Mouse (Mus musculus) hindbrain, embryonic 14.5 days (tissue): ENCODE data around the gene Bmp8b. TPM values are rescaled to one million over a fixed set of nuclear protein-coding genes. Genes with fewer than 3 reads are reported as not detected.
"Not testable (repeated sequence)": the region's sequence is repeated elsewhere in the genome, so short reads cannot be mapped to it uniquely, and the experiment has no call there.

Experiments used
- ATAC-seq: fragments of 200-750 bp; cut with Nextera tagmentation; 2 replicates; pipeline ENCODE4 v1.8.0; 2017; ENCODE audit warnings: moderate number of reproducible peaks, mild to moderate bottlenecking, moderate TSS enrichment, moderate library complexity; ENCODE audit not compliant: low FRiP score
- DNase-seq: peaks from one replicate; pipeline ENCODE4 v3.0.0-alpha.2; 2015; ENCODE audit warnings: low spot score
- H3K27ac ChIP-seq: fragments of 300-500 bp; sonication (generic); 2 replicates; pipeline ENCODE4 v1.5.1; 2014; ENCODE audit warnings: mild to moderate bottlenecking, moderate library complexity
- H3K27me3 ChIP-seq: fragments of 300-500 bp; sonication (generic); 2 replicates; pipeline ENCODE4 v1.6.1; 2014; ENCODE audit warnings: mild to moderate bottlenecking, low read length, mixed read lengths; ENCODE audit not compliant: control insufficient read depth, insufficient read depth
- H3K36me3 ChIP-seq: fragments of 300-500 bp; sonication (generic); replicated peaks from 2 replicates; pipeline ENCODE4 v1.6.1; 2014; ENCODE audit not compliant: control insufficient read depth, insufficient read depth
- H3K4me1 ChIP-seq: fragments of 300-500 bp; sonication (generic); replicated peaks from 2 replicates; pipeline ENCODE4 v1.6.1; 2014; ENCODE audit warnings: antibody characterized with exemption, low read length, mixed read lengths; ENCODE audit not compliant: control insufficient read depth, insufficient read depth
- H3K4me2 ChIP-seq: fragments of 300-500 bp; sonication (generic); replicated peaks from 2 replicates; pipeline ENCODE4 v1.6.1; 2014; ENCODE audit warnings: mild to moderate bottlenecking, moderate library complexity
- H3K4me3 ChIP-seq: fragments of 300-500 bp; sonication (generic); replicated peaks from 2 replicates; pipeline ENCODE4 v1.5.1; 2014; ENCODE audit warnings: mild to moderate bottlenecking, low read length
- H3K9ac ChIP-seq: fragments of 300-500 bp; sonication (generic); 2 replicates; pipeline ENCODE4 v1.6.1; 2014
- H3K9me3 ChIP-seq: fragments of 300-500 bp; sonication (generic); 2 replicates; pipeline ENCODE4 v1.6.1; 2016; ENCODE audit warnings: low read length; ENCODE audit not compliant: control insufficient read depth
- WGBS: fragments of 180-500 bp; shearing (Covaris S2); extraction: QIAGEN DNeasy Blood & Tissue Kit; methylation state at CpG from one replicate; pipeline ENCODE4 v1.1.7; 2014; 5-methylcytosine and 5-hydroxymethylcytosine counted together
- polyA plus RNA-seq: library from polyadenylated mRNA; unstranded; fragments of >200 nt; fragmentation: Nextera tagmentation; extraction: Ambion mirVana; gene quantifications from 2 replicates; pipeline ENCODE4 v1.2.1, GENCODE M21; 2014

The Bmp8b gene
- polyA plus RNA-seq, 1 experiment from 2014 or later: 0.59 TPM

DNA sequence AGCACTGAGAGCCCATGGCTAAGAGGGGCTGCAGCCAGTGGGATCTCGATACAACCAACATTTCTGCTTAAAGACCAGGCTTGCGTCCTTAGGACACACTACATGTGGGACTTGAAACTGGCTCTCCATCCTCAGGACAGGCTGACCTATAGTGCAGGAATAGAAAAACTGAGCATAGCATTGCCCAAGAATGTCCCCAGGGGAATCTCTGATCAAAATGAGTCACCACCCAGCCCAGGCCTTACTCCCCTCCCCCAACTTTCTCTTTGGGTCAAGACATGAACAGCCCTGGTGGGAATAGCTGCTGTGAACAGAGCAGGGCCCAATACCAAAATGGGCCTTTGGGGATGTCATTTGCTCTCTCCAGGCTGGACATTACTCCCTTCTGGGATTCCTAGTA is 1.9 kb downstream of the Bmp8b start:
- no peak overlapping the region for H3K27ac ChIP-seq
- peaks cover 35% of the 10 kb centered on the region for H3K27me3 ChIP-seq
- ATAC-seq: no peak
- no peak overlapping the region for H3K9ac ChIP-seq
- WGBS: 86% methylated on average over 2 of the region's 2 CpGs
- DNase-seq: no peak
- no peak overlapping the region for H3K4me3 ChIP-seq
- H3K4me1 ChIP-seq: peaks cover 7% of the 10 kb centered on the region; the same call in 1 of the 2 replicates
- H3K36me3 ChIP-seq: no peaks in the 10 kb centered on the region
- H3K9me3 ChIP-seq: no peaks in the 10 kb centered on the region
- H3K4me2 ChIP-seq: no peak overlapping the region

DNA sequence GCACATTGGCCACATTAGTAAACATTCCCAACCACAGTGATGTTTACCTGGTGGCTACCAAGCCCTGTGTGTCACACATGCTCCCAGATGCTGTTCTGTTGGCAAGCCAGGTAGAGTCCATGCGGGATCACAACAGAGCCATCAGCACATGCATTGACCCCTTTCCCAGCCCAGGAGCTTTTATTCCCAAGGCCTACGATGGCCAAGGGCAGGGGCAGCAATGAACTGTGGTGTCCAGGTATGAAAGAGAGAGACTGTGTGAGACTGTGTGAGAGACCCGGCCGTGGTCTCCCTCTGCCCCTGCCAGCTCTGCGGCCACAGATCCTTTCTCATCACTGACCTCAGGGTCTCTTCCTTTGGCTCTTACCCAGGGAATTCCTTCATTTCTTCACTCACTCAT is 3.1 kb downstream of the Bmp8b start:
- no peak for DNase-seq
- Histone ChIP-seq H3K4me3 (no peak overlapping the region), H3K27me3 (peaks cover 35% of the 10 kb centered on the region), H3K4me2 (no peak overlapping the region), H3K36me3 (no peaks in the 10 kb centered on the region), H3K9me3 (no peaks in the 10 kb centered on the region), H3K4me1 (peaks cover 7% of the 10 kb centered on the region; the same call in 1 of the 2 replicates), H3K9ac (no peak overlapping the region), H3K27ac (no peak overlapping the region)
- ATAC-seq: no peak
- 95% methylated on average over 5 of the region's 5 CpGs for WGBS

DNA sequence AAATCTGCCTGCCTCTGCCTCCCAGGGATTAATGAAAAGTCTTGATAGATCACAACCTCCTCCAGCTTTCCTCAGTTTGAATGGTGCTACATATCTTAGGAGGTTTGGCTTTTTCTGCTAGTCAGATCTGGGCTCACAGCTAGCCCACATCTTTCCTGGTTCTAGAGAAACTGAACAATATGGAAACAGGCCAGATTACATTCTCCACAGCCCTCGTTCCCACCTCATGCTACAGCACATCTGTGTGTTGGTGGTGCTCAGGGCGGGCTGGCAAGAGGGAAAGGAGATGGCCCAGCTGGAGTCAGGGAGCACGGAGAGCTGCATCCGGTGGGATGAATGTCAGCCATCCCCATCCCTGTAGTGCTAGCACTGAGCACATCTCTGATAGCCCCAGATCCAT is 5.8 kb downstream of the Bmp8b start:
- H3K4me2 ChIP-seq: no peak overlapping the region
- no peak for DNase-seq

DNA sequence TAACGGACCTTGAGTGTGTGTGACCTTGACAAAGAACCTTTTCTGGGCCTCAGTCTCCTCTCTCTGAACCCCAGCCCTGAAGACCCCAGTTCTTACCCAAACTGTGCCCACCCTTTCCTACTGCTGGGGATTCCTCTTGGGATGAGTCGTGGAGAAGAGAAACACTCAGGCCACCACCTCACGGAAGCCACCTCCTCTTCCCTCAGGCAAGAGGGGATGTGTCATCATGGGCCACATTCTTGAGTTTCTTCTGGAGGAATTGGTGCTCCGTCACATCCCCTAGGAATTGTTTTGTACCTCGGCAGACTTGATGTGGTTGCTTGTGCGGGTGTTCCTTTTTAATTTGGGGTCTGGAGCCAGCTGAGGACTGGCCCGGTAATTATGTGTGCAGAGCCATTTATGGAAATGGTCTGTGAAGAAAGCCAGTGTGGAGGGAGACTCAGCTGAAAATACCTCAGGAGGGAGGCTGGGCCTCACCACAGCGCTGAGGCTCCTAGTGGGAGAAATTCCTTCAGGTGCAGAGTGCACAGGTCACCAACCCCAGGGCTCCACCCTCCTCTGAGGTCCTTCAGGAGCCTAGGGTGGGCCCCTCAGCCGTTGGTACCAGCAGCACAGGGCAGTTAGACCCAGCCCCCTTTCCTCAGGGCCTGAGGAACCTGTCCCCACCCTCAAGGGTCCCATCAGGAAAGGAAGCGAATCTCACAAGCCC is 6.5 kb downstream of the Bmp8b start:
- 79% methylated on average over 10 of the region's 10 CpGs for WGBS
- H3K4me2 ChIP-seq, H3K9ac ChIP-seq, H3K27me3 ChIP-seq, H3K4me1 ChIP-seq, H3K9me3 ChIP-seq, ATAC-seq, H3K4me3 ChIP-seq, DNase-seq, H3K36me3 ChIP-seq, H3K27ac ChIP-seq: not testable (repeated sequence)

More for the DNA sequence above, 5.8 kb downstream of the Bmp8b start:
- H3K36me3 ChIP-seq: no peaks in the 10 kb centered on the region
- H3K9ac ChIP-seq: no peak overlapping the region
- H3K4me1 ChIP-seq: peaks cover under 1% of the 10 kb centered on the region; the same call in 1 of the 2 replicates
- WGBS: 90% methylated on average over 4 of the region's 4 CpGs
- H3K4me3 ChIP-seq: no peak overlapping the region
- peaks cover 15% of the 10 kb centered on the region for H3K27me3 ChIP-seq
- H3K27ac ChIP-seq: no peak overlapping the region
- no peaks in the 10 kb centered on the region for H3K9me3 ChIP-seq
- no peak for ATAC-seq

DNA sequence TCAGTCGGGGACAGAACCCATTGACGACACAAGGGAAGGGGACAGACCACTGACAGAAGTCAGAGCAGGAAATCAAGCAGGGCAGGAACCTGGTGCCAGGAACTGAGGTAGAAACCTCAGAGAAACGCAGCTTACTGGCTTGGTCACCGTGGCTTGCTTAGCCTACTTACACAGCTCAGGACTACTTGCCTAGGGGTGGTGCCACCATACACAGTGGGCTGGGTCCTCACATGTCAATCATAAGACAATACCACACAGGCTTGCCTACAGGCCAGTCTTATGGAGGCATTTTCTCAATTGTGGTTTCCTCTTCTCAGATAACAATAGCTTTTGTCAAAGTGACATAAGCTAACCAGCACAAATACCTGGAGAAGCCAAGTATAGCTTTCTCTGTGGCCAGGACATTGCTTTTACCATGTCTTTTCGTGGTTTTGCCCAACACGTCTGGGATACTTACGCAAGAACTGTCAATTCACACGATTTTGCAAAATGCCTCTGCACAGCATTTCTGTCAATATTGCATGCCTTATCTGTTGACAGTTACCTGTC is 7.3 kb downstream of the Bmp8b start:
- Histone ChIP-seq H3K4me3 (no peak overlapping the region), H3K9ac (no peak overlapping the region), H3K4me1 (peaks cover 3% of the 10 kb centered on the region; the same call in 1 of the 2 replicates), H3K36me3 (no peaks in the 10 kb centered on the region), H3K27ac (no peak overlapping the region), H3K4me2 (no peak overlapping the region), H3K9me3 (no peaks in the 10 kb centered on the region), H3K27me3 (peaks cover under 1% of the 10 kb centered on the region; the same call in 1 of the 2 replicates)
- DNase-seq: no peak
- WGBS: 81% methylated on average over 8 of the region's 8 CpGs
- no peak for ATAC-seq

DNA sequence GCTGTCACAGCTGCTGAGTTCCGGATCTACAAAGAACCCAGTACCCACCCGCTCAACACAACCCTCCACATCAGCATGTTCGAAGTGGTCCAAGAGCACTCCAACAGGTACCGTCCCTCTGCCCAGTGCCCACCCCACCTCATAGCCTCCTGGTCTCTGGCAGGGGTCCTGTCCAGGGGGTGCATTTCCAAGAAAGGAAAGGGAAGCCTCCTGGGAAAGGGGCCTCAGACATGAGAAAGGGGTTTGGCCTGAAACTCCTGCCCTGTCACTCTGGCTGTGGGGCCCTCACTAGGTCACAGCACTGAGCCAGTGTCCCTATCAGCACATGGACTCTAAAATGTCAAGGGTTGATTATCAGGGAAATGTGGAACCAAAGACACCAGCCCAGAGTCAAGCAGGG is 9.7 kb downstream of the Bmp8b start:
- H3K27ac ChIP-seq, H3K4me3 ChIP-seq, DNase-seq, ATAC-seq, H3K4me1 ChIP-seq, H3K4me2 ChIP-seq, H3K36me3 ChIP-seq, H3K27me3 ChIP-seq, H3K9ac ChIP-seq, H3K9me3 ChIP-seq: not testable (repeated sequence)
- 88% methylated on average over 4 of the region's 4 CpGs for WGBS

DNA sequence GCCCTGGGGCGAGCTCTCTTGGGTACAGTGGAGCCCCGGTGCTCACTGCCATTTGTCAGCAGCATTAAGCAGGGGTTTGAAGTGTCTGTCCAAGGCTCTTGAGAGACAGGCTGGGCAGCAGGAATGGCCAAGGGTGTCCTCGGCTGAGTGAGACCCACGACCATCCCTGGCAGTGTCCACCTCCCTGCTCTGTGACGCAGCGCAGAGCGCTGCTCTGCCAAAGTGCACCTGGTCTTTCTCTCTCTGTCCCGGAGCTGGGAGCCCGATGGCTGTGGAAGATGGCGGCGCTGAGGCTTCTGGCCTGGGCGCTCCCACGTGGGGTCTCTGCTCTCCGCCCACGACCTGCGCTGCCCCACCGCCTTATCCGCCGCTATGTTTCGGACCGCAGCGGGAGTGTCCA is 11.0 kb downstream of the Bmp8b start, which contains the start of gene Oxct2b:
Gene Oxct2b, plus strand, starts transcription at position 256 of the 400 bp plus-strand sequence.
- peak within 1 kb of the TSS; percentile 57 for H3K9ac ChIP-seq
- peaks cover 3% of the 10 kb centered on the region; the same call in 1 of the 2 replicates for H3K4me1 ChIP-seq
- peak within 1 kb of the TSS; percentile 35 for H3K4me3 ChIP-seq
- no peaks in the 10 kb centered on the region for H3K9me3 ChIP-seq
- H3K27ac ChIP-seq: no peak within 1 kb of the TSS
- ATAC-seq (0 out of 2 replicates have a peak, but pooled peaks have one; percentile 46), DNase-seq (no peak)
- no peaks in the 10 kb centered on the region for H3K27me3 ChIP-seq
- WGBS: 12% methylated on average over 22 of the region's 22 CpGs
- H3K4me2 ChIP-seq: peak within 1 kb of the TSS; percentile 54
- no peaks in the 10 kb centered on the region for H3K36me3 ChIP-seq

DNA sequence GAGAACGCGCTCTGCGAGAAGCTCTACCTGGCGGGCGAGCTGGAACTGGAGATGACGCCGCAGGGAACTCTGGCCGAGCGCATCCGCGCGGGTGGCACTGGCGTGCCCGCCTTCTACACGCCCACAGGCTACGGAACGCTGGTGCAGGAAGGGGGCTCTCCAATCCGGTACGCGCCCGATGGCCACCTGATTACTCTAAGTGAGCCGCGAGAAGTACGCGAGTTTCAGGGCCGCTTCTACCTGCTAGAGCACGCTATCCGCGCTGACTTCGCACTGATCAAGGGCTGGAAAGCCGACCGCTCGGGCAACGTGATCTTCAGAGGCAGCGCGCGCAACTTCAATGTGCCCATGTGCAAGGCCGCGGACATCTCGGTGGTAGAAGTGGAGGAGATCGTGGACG is 11.7 kb downstream of the Bmp8b start:
- not testable (repeated sequence) for H3K4me1 ChIP-seq, H3K9ac ChIP-seq, H3K27me3 ChIP-seq, H3K36me3 ChIP-seq, H3K27ac ChIP-seq, H3K9me3 ChIP-seq, DNase-seq
- Histone ChIP-seq H3K4me2 (peak overlapping the region; percentile 54), H3K4me3 (peak overlapping the region; percentile 35)
- ATAC-seq: peak; percentile 68
- 21% methylated on average over 26 of the region's 42 CpGs for WGBS

DNA sequence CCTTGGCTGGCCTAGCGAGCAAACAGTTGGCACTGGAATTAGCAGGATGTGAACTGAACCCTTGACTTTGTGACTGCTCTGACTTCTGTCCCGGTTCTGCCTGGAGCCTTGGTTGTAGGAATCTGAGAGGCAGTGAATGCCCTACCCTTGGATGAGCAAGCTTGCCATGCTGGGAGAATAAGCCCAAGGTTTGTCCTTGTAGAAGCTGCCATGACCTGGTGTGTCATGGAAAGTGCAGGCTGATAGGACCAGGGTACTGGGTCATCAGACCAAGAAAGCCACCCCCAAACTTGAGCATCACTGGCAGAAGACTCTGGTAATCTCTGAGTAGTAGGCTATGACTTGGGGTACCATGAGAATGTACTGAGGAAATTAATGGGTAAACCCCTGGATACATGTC is 16.3 kb downstream of the Bmp8b start:
- Histone ChIP-seq H3K4me3 (no peak overlapping the region), H3K9me3 (no peaks in the 10 kb centered on the region), H3K4me2 (no peak overlapping the region), H3K27ac (no peak overlapping the region), H3K4me1 (no peaks in the 10 kb centered on the region), H3K9ac (no peak overlapping the region), H3K36me3 (peaks cover 21% of the 10 kb centered on the region), H3K27me3 (no peaks in the 10 kb centered on the region)
- no peak for DNase-seq
- WGBS: 88% methylated on average over 2 of the region's 2 CpGs
- no peak for ATAC-seq
